Mouse (Mus musculus) forebrain, embryonic 16.5 days (tissue): ENCODE measurements around the gene AC134908.4. TPM values are rescaled to one million over a fixed set of nuclear protein-coding genes. Genes with fewer than 3 reads are reported as not detected.
A peak's percentile ranks its signal among the peaks of the same experiment; 100 is the strongest.

ENCODE experiments used
- ATAC-seq: fragments of 200-750 bp; cut with Nextera tagmentation; 2 replicates; pipeline ENCODE4 v1.8.0; 2017; ENCODE audit warnings: mild to moderate bottlenecking, moderate library complexity
- H3K27ac ChIP-seq: fragments of 300-500 bp; sonication (generic); 2 replicates; pipeline ENCODE4 v1.5.1; 2014; ENCODE audit warnings: low read length, control low read depth
- H3K27me3 ChIP-seq: fragments of 300-500 bp; sonication (generic); replicated peaks from 2 replicates; pipeline ENCODE4 v1.6.1; 2014; ENCODE audit warnings: low read length; ENCODE audit not compliant: control insufficient read depth, insufficient read depth
- H3K36me3 ChIP-seq: fragments of 300-500 bp; sonication (generic); 2 replicates; pipeline ENCODE4 v1.6.1; 2014; ENCODE audit not compliant: control insufficient read depth, insufficient read depth
- H3K4me1 ChIP-seq: fragments of 300-500 bp; sonication (generic); replicated peaks from 2 replicates; pipeline ENCODE4 v1.6.1; 2014; ENCODE audit warnings: low read length; ENCODE audit not compliant: control insufficient read depth, insufficient read depth
- H3K4me2 ChIP-seq: fragments of 300-500 bp; sonication (generic); 2 replicates; pipeline ENCODE4 v1.6.1; 2014; ENCODE audit warnings: mild to moderate bottlenecking, low read length, control low read depth
- H3K4me3 ChIP-seq: fragments of 300-500 bp; sonication (generic); replicated peaks from 2 replicates; pipeline ENCODE4 v1.5.1; 2014; ENCODE audit warnings: mild to moderate bottlenecking, low read length, control low read depth
- H3K9ac ChIP-seq: fragments of 300-500 bp; sonication (generic); replicated peaks from 2 replicates; pipeline ENCODE4 v1.6.1; 2014; ENCODE audit warnings: low read depth, low read length, control low read depth
- H3K9me3 ChIP-seq: fragments of 300-500 bp; sonication (generic); 2 replicates; pipeline ENCODE4 v1.6.1; 2016; ENCODE audit warnings: low read length; ENCODE audit not compliant: control insufficient read depth
- WGBS: fragments of 180-500 bp; shearing (Covaris S2); extraction: QIAGEN DNeasy Blood & Tissue Kit; methylation state at CpG from one replicate; pipeline ENCODE4 v1.1.7; 2014; 5-methylcytosine and 5-hydroxymethylcytosine counted together
- polyA plus RNA-seq: library from polyadenylated mRNA; unstranded; fragments of >200 nt; fragmentation: Nextera tagmentation; extraction: Ambion mirVana; gene quantifications from 2 replicates; pipeline ENCODE4 v1.2.1, GENCODE M21; 2015

AC134908.4 gene
- polyA plus RNA-seq, 1 experiment from 2014 or later, result 0.71 TPM

- H3K27ac ChIP-seq, result no peak overlapping the region
- WGBS, result 89% methylated on average over 4 of the region's 4 CpGs
- no peaks in the 10 kb centered on the region for H3K9me3 ChIP-seq
- H3K27me3 ChIP-seq, result no peaks in the 10 kb centered on the region
- peaks cover 52% of the 10 kb centered on the region for H3K4me1 ChIP-seq
- H3K4me3 ChIP-seq, result no peak overlapping the region
- ATAC-seq, result no peak
- peaks cover 26% of the 10 kb centered on the region for H3K36me3 ChIP-seq
- H3K9ac ChIP-seq, result no peak overlapping the region
- no peak overlapping the region for H3K4me2 ChIP-seq
These were observed 43.4 kb upstream of the AC134908.4 start for GRCm38 (mm10) chr17:25838904-25839303.

GRCm38 (mm10) chr17:25837533-25837932 lies 42.1 kb upstream of the AC134908.4 start:
- Histone ChIP-seq H3K27ac (peak overlapping the region; percentile 67), H3K4me1 (peaks cover 47% of the 10 kb centered on the region), H3K4me3 (no peak overlapping the region), H3K27me3 (no peaks in the 10 kb centered on the region), H3K9me3 (no peaks in the 10 kb centered on the region), H3K4me2 (peak overlapping the region; percentile 54), H3K9ac (0 out of 2 replicates have a peak overlapping the region, but pooled peaks have one; percentile 30), H3K36me3 (peaks cover 26% of the 10 kb centered on the region)
- 15% methylated on average over 3 of the region's 3 CpGs for WGBS
- ATAC-seq, result no peak

- Histone ChIP-seq H3K4me2 (peak within 1 kb of the TSS; percentile 54), H3K9me3 (no peaks in the 10 kb centered on the region), H3K27ac (peak within 1 kb of the TSS; percentile 67), H3K27me3 (no peaks in the 10 kb centered on the region), H3K9ac (peak within 1 kb of the TSS; percentile 80), H3K36me3 (peaks cover 26% of the 10 kb centered on the region), H3K4me3 (peak within 1 kb of the TSS; percentile 54), H3K4me1 (peaks cover 49% of the 10 kb centered on the region)
- peak; percentile 43 for ATAC-seq
- whole genome bisulfite sequencing, result 0% methylated on average over 28 of the region's 29 CpGs
These were observed 41.6 kb upstream of the AC134908.4 start, which contains the start of gene Rhbdl1 for GRCm38 (mm10) chr17:25837076-25837410. Gene Rhbdl1 (minus strand): TSS chr17:25837295.

- no peak for ATAC-seq
- Histone ChIP-seq H3K27ac (peak overlapping the region; percentile 67), H3K9me3 (no peaks in the 10 kb centered on the region), H3K36me3 (peaks cover 22% of the 10 kb centered on the region), H3K4me2 (peak overlapping the region; percentile 54), H3K4me3 (peak overlapping the region; percentile 54), H3K27me3 (no peaks in the 10 kb centered on the region), H3K9ac (peak overlapping the region; percentile 80), H3K4me1 (peaks cover 54% of the 10 kb centered on the region)
- 21% methylated on average over 23 of the region's 23 CpGs for WGBS
These were observed 41.1 kb upstream of the AC134908.4 start for GRCm38 (mm10) chr17:25836397-25837075.

- ATAC-seq, result no peak
- Histone ChIP-seq H3K36me3 (peaks cover 23% of the 10 kb centered on the region), H3K27ac (no peak overlapping the region), H3K4me1 (peaks cover 61% of the 10 kb centered on the region), H3K4me2 (no peak overlapping the region), H3K4me3 (no peak overlapping the region), H3K9ac (no peak overlapping the region), H3K27me3 (no peaks in the 10 kb centered on the region), H3K9me3 (no peaks in the 10 kb centered on the region)
- WGBS, result 91% methylated on average over 16 of the region's 16 CpGs
These were observed 40.4 kb upstream of the AC134908.4 start for GRCm38 (mm10) chr17:25835816-25836215.

GRCm38 (mm10) chr17:25835301-25835700 lies 39.8 kb upstream of the AC134908.4 start:
- no peak overlapping the region for H3K9ac ChIP-seq
- no peak overlapping the region for H3K27ac ChIP-seq
- H3K4me3 ChIP-seq, result no peak overlapping the region
- WGBS, result 95% methylated on average over 7 of the region's 7 CpGs
- H3K27me3 ChIP-seq, result no peaks in the 10 kb centered on the region
- peaks cover 65% of the 10 kb centered on the region for H3K4me1 ChIP-seq
- ATAC-seq, result no peak
- no peaks in the 10 kb centered on the region for H3K9me3 ChIP-seq
- H3K36me3 ChIP-seq, result peaks cover 22% of the 10 kb centered on the region
- no peak overlapping the region for H3K4me2 ChIP-seq

GRCm38 (mm10) chr17:25834595-25835222 lies 39.2 kb upstream of the AC134908.4 start:
- Histone ChIP-seq H3K36me3 (peaks cover 23% of the 10 kb centered on the region), H3K4me2 (peak overlapping the region; percentile 88), H3K27ac (no peak overlapping the region), H3K9me3 (no peaks in the 10 kb centered on the region), H3K9ac (peak overlapping the region; percentile 84; the same call in 1 of the 2 replicates), H3K4me3 (no peak overlapping the region; the same call in 1 of the 2 replicates), H3K27me3 (no peaks in the 10 kb centered on the region), H3K4me1 (peaks cover 71% of the 10 kb centered on the region)
- no peak for ATAC-seq
- 87% methylated on average over 12 of the region's 12 CpGs for WGBS

GRCm38 (mm10) chr17:25833961-25834594 lies 38.6 kb upstream of the AC134908.4 start:
- Histone ChIP-seq H3K9me3 (no peaks in the 10 kb centered on the region), H3K27ac (peak overlapping the region; percentile 94), H3K4me3 (peak overlapping the region; percentile 94), H3K36me3 (peaks cover 17% of the 10 kb centered on the region), H3K4me1 (peaks cover 75% of the 10 kb centered on the region), H3K4me2 (peak overlapping the region; percentile 88), H3K9ac (peak overlapping the region; percentile 84), H3K27me3 (no peaks in the 10 kb centered on the region)
- WGBS, result 50% methylated on average over 6 of the region's 6 CpGs
- no peak for ATAC-seq

- under 1% methylated on average over 24 of the region's 24 CpGs for WGBS
- H3K36me3 ChIP-seq, result peaks cover 14% of the 10 kb centered on the region
- ATAC-seq, result peak; percentile 31; the same call in 1 of the 2 replicates
- H3K27ac ChIP-seq, result peak within 1 kb of the TSS; percentile 94
- no peaks in the 10 kb centered on the region for H3K9me3 ChIP-seq
- no peaks in the 10 kb centered on the region for H3K27me3 ChIP-seq
- peaks cover 77% of the 10 kb centered on the region for H3K4me1 ChIP-seq
- H3K9ac ChIP-seq, result peak within 1 kb of the TSS; percentile 86
- peak within 1 kb of the TSS; percentile 88 for H3K4me2 ChIP-seq
- peak within 1 kb of the TSS; percentile 94 for H3K4me3 ChIP-seq
These were observed 37.8 kb upstream of the AC134908.4 start, which contains the start of gene Stub1 for GRCm38 (mm10) chr17:25833291-25833663. Gene Stub1 (minus strand): TSS chr17:25833404.
